Mouse (Mus musculus): Measurements from ENCODE around the gene Il10rb. TPM values are rescaled to one million over a fixed set of nuclear protein-coding genes. Genes with fewer than 3 reads are reported as not detected.

Gene Il10rb
- polyA plus RNA-seq, 1 experiment, result 54.7 TPM

- no peak for DNase-seq (ENCODE audit: low spot score)
Observed at GRCm38 (mm10) chr16:91382261-91382790, 23.6 kb upstream of the Il10rb start.

GRCm38 (mm10) chr16:91384221-91384620 is 21.7 kb upstream of the Il10rb start:
- DNase-seq (ENCODE audit: low spot score), result no peak

- no peak for DNase-seq (ENCODE audit: low spot score)
Observed at GRCm38 (mm10) chr16:91385621-91386020, 20.3 kb upstream of the Il10rb start.

GRCm38 (mm10) chr16:91386419-91387120 is 19.4 kb upstream of the Il10rb start:
- no peak for DNase-seq (ENCODE audit: low spot score)

- DNase-seq (ENCODE audit: low spot score), result no peak
Observed at GRCm38 (mm10) chr16:91387121-91387486, 18.9 kb upstream of the Il10rb start.

GRCm38 (mm10) chr16:91390100-91390499 is 15.9 kb upstream of the Il10rb start:
- DNase-seq (ENCODE audit: low spot score), result no peak

- DNase-seq (ENCODE audit: low spot score), result no peak
Observed at GRCm38 (mm10) chr16:91391421-91391820, 14.5 kb upstream of the Il10rb start, which contains the start of gene Gm21970. Gene Gm21970 (plus strand): TSS chr16:91391721.

GRCm38 (mm10) chr16:91394826-91395410 is 11.0 kb upstream of the Il10rb start:
- DNase-seq (ENCODE audit: low spot score), result no peak

GRCm38 (mm10) chr16:91395633-91396392 is 10.2 kb upstream of the Il10rb start:
- no peak for DNase-seq (ENCODE audit: low spot score)

GRCm38 (mm10) chr16:91396844-91397537 is 9.0 kb upstream of the Il10rb start:
- DNase-seq (ENCODE audit: low spot score), result no peak

- no peak for DNase-seq (ENCODE audit: low spot score)
Observed at GRCm38 (mm10) chr16:91398030-91398429, 7.9 kb upstream of the Il10rb start.

- no peak for DNase-seq (ENCODE audit: low spot score)
Observed at GRCm38 (mm10) chr16:91398944-91399343, 7.0 kb upstream of the Il10rb start.

- DNase-seq (ENCODE audit: low spot score), result no peak
Observed at GRCm38 (mm10) chr16:91401569-91402165, 4.3 kb upstream of the Il10rb start.

GRCm38 (mm10) chr16:91403784-91404183 is 2.2 kb upstream of the Il10rb start:
- no peak for DNase-seq (ENCODE audit: low spot score)

GRCm38 (mm10) chr16:91404187-91404586 is 1.8 kb upstream of the Il10rb start:
- DNase-seq (ENCODE audit: low spot score), result no peak

GRCm38 (mm10) chr16:91404828-91405577 is 961 bp upstream of the Il10rb start:
- no peak for DNase-seq (ENCODE audit: low spot score)

GRCm38 (mm10) chr16:91406585-91407220 is 739 bp downstream of the Il10rb start:
- no peak for DNase-seq (ENCODE audit: low spot score)

- DNase-seq (ENCODE audit: low spot score), result no peak
Observed at GRCm38 (mm10) chr16:91413102-91413844, 7.3 kb downstream of the Il10rb start.

- DNase-seq (ENCODE audit: low spot score), result no peak
Observed at GRCm38 (mm10) chr16:91415391-91416189, 9.6 kb downstream of the Il10rb start.
